Mouse (Mus musculus) cortical plate, adult 2 months (tissue): ENCODE results near the gene Fam47e.

ENCODE experiments used
- CTCF ChIP-seq: fragments of 200-500 bp; IDR thresholded peaks from 2 replicates; pipeline ENCODE4 v1.5.1; 2011; ENCODE audit warnings: mild to moderate bottlenecking, control low read depth, low read length; ENCODE audit not compliant: insufficient read depth; ENCODE audit errors: extremely low read depth
- POLR2A ChIP-seq: fragments of 200-500 bp; IDR thresholded peaks from 2 replicates; pipeline ENCODE4 v1.6.1; 2011; ENCODE audit warnings: mild to moderate bottlenecking, low read length, control low read depth; ENCODE audit not compliant: insufficient read depth; ENCODE audit errors: extremely low read depth

DNA sequence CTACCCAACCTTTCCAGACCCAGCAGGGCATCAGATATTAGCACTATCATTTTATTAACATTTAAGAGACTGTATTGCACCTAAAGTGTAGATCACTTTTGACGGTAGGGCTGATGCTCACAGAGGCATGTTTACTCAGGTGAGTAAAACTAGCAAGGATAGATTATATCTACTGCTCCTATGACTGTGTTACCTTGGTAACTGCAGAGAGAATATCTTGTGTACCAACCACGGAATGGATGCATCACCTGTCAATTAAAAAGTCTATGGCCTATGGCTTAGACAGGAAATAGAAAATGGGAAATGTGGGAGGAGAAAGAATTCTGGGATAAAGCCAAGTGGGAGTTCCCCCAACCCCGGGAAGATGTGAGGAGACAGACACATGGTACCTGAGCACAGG is 80.0 kb downstream of the Fam47e start:
- no peak for TF ChIP-seq POLR2A
- TF ChIP-seq CTCF: no peak
